Mouse (Mus musculus) cerebral cortex, adult 2 months (tissue): ENCODE measurements around the gene Fbxl13.

Experiments
- WGBS: fragments of 180-500 bp; shearing (Covaris S2); methylation state at CpG from one replicate; pipeline ENCODE4 v1.1.7; 2018; 5-methylcytosine and 5-hydroxymethylcytosine counted together

Fbxl13 gene

GRCm38 (mm10) chr5:21483275-21483674, 162.2 kb downstream of the Fbxl13 start:
- WGBS, result 94% methylated on average over 8 of the region's 8 CpGs

- WGBS, result 62% methylated on average over 11 of the region's 11 CpGs
These were observed 162.8 kb downstream of the Fbxl13 start for GRCm38 (mm10) chr5:21482446-21483222.

GRCm38 (mm10) chr5:21481521-21481920, 163.9 kb downstream of the Fbxl13 start:
- 86% methylated on average over 6 of the region's 6 CpGs for WGBS

DNA sequence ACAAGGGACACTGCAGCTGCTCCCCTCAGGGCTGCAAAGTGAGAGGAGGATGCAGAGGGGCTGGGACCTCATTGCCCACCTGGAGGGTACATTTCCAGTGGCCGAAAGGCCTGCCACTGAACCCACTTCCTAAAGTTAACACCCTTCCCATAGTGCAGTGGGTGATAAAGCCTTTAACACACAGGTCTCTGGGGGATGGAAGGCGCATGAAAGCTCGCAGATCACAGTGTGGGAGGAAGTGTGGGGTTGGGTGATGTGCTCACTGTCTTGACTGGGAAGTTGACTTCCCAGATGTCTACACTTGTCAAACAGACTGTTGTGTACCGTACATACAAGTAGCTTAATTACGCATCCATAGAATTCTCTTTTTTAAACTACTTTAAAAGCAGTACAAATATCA, 165.7 kb downstream of the Fbxl13 start:
- WGBS, result 64% methylated on average over 5 of the region's 5 CpGs

DNA sequence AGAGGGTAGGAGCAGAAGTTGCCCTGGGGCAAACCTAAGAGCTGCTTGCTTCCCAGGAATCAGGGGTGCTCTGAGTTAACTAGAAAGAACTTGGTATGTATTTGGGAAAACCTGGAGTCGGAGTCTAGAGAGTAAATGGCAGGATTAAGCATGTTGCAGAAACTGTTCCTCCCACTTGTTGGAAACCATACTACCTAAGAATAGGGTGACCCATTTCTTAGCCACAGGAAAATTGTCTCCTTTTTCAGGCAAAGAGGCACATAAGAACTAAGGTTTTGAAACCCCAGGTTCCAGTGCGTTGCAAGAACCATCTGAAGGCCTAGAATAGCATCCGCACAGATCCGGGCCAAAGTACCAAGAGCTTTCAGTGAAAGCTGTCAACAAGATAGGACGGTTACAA, 167.0 kb downstream of the Fbxl13 start:
- WGBS, result 69% methylated on average over 5 of the region's 5 CpGs

- 84% methylated on average over 12 of the region's 12 CpGs for WGBS
These were observed 177.3 kb downstream of the Fbxl13 start for GRCm38 (mm10) chr5:21468100-21468499.

GRCm38 (mm10) chr5:21467387-21467786, 178.0 kb downstream of the Fbxl13 start:
- WGBS, result 82% methylated on average over 7 of the region's 7 CpGs

GRCm38 (mm10) chr5:21440833-21441530, 204.5 kb downstream of the Fbxl13 start:
- WGBS, result 46% methylated on average over 8 of the region's 8 CpGs

GRCm38 (mm10) chr5:21439446-21440110, 205.9 kb downstream of the Fbxl13 start:
- WGBS, result 89% methylated on average over 7 of the region's 7 CpGs

DNA sequence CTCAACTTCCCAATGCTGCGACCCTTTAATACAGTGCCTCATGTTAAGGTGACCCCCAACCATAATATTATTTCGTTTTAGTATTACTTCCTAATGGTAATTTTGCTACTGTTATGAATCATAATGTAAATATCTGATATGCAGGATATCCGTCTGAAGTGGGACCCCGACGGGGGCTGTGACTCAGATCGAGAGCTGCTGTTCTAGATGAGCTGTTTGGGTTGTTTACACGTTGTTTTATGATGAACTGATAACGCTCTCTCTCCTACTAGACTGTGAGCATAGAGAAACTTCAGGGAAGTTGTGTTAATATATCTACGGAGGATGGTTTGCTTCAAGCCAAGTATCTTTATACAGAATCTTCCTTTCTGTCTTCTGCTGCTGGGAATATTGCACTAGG, 207.0 kb downstream of the Fbxl13 start:
- 91% methylated on average over 9 of the region's 9 CpGs for WGBS

- WGBS, result 65% methylated on average over 8 of the region's 8 CpGs
These were observed 208.9 kb downstream of the Fbxl13 start for GRCm38 (mm10) chr5:21436471-21436975.

DNA sequence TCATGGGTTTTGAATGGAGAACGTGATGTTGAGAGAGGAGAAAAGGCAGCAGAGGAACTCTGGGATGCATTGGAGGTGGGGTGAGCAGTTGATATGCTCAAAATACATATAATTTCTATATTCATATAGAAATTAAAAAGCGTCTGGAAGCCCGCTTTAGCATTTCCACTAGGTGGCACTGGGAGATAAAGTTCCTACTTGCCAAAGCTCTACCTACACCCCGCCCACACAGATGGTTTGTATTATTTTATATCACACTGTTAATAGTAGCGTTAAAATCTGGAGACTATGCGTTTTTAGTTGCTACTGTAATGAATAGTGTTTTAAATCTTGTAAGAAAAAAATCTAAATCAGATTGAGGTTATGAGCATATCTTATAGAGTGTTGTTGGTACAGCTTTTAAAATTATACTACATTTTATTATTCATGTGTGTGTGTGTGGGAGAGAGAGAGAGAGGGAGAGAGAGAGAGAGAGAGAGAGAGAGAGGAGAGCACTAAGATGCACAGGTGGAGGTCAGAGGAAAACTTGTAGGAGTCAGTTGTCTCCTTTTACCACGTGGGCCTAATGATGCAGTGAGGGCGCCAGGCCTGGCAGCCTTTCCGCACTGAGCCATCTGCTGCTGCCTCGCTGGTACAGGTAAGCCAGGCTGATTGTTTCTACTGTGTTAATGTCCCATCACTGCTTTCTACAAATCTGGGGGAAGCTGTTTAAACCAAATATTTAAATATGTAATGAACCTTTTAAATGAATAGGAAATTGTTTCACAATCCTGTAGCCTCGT, 211.1 kb downstream of the Fbxl13 start:
- 48% methylated on average over 11 of the region's 11 CpGs for WGBS
